Mouse (Mus musculus) spleen, postnatal 14 days (tissue): ENCODE results near the gene Sv2b.
"Not testable (repeated sequence)": the region's sequence is repeated elsewhere in the genome, so short reads cannot be mapped to it uniquely, and the experiment has no call there.

Experiments
- DNase-seq, 2 experiments: peaks; one replicate each; pipeline ENCODE4 v3.0.0; 2021 to 2022; ENCODE audit warnings: low spot score in 2 of 2

The Sv2b gene

DNA sequence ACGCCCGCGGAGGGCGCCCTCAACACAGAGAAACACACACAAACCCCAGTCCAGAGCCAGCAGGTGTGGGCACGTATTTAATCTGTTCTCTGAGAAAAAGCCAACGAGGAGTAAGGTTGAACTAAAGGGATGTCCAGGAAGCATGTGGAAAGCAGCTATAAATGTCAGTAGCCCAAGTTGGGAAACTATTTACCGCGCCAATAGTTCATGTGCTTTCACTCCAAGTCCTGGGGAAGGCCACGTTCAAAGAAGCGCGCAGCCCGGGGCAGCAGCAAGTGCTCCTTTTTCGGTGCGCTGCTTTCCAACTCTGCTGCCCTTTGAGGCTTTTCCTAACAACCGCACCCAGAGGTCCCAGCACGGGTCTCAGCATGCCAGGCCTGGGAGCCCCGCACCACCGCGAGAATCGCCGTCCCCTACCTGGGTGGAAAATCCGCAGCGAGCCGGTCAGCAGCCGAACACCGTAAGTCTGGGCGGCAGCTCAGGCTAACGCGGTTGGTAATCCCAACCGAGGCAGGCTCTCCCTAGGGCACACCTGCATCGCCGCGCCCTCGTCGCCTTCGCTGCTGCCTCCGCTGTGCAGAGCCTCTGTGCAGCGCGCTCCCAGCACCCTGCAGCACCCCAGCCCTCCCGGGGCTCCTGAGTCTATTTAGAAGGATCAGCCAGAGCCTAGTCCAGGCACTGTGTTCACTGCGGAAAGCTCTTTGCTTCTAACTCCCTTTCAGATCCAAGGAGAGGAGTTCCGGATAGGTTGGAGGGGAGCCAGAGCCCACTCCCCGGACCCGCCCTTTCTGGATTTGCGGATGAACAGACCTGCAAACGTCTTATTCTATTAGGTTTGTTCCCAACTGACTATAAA lies at the start of gene Sv2b:
TSS of gene Sv2b (minus strand) at position 806 of the 856 bp plus-strand sequence.
- DNase-seq = no peak

DNA sequence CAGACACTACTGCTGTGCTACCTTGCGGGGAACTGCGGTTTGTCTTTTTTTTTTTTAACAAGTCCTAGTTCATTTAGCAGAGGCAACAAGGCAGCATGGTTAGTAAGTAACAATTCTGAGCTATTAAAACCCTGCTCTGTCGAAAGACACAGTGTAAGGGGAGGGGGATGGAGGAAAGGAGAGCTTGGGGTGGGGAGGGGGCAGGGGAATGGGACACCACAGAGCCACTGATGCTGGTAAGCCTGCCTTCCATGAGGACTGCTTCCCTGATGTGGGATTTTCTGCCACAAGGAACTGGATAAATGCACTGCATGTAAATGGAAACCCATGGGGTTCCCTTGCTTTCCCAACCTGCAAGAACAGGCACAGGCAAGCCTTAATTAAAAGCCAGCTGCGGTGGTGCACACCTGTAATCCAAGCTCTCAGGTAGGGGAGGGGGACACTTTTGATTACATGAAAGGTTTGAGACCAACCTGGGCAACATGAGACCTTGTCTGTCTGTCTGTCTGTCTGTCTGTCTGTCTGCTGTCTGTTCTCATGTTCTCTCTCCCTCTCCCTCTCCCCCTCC lies 49.3 kb upstream of the Sv2b start:
- no peak for DNase-seq

DNA sequence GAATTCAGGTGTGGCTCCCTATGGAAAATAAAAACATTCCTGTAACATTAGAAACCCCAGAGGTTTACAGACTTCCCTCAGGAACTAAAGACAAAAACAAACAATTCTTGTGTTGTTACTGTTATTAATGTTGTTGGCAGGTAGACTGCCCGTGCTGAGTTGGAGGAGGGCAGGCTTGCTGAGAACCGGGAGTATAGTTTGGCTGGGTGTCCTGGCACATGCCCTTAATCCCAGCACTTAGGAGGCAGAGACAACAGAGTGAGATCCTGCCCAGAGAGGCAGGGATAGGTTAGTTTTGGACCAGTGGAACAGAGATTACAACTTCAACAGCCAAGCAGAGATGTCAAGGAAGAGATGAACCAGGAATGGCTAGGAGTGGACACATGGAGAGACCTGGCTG lies 46.5 kb upstream of the Sv2b start:
- no peak for DNase-seq

DNA sequence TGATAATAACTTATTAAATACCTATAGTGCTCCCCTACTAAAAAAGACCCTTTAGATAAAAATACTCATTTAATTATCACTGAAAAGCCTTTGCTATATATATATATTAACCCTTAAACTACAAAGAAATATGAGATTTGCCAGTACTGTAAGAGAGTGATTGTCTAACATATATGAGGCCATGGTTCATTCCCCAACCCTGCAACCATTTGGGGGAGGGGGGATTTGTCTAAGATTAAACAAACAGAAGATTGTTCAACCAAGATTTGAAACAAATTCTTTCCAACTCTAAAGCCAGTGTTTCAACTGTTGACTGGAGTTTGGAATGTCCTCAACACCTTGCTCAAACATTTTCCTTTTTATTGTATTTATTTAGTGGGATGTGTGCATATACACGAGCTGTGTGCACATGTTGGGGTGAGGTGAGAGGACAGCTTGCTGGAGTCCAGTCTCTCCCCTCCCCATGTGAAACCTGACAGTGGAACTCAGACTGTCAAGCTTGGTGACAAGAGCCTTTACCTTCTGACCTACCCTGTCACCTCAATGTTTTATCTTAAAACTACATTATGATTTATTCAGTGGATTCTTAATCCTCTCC lies 43.8 kb upstream of the Sv2b start:
- no peak for DNase-seq

- DNase-seq = no peak
Measured at GRCm38 (mm10) chr7:75350172-75350571, 41.1 kb upstream of the Sv2b start.

DNA sequence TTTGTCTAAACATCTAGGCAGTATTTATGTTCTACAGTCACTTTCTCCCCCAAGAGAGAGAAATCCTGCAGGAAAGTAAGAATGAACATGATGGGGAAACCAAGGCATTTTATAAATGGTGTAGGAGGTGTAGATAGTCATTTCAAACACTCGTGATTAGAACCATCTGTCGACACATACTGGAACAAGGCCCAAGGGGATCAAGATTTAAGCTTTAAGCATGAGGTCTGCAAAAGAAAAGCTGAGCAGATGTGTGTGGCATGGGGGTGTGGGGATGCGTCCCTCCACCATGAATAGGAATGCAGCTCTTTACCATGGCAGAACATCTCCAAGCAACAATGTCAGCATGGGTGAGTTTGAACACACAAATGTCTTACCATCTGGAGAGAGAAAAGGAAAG lies 23.2 kb upstream of the Sv2b start:
- DNase-seq = no peak

DNA sequence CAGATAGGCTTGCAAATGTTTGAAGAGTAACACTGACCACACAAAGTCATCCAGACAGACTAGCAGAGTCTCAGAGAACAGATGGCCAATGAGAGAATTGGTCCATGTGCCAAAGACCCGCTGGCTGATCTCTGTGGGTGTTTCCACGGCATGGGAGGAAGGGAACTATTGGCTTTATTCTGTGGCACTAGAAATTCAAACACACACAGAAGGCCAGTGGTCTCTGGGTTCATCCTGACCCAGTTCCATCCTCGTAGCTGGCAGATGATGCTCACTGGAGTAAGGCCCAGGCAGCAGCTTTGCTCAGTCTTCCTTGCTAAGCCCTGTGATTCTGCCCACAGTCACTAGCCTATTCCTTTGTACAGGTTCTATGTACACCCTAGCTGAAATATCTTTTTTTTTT lies 20.7 kb upstream of the Sv2b start:
- no peak for DNase-seq

GRCm38 (mm10) chr7:75328721-75329362 lies 19.8 kb upstream of the Sv2b start:
- DNase-seq = no peak

DNA sequence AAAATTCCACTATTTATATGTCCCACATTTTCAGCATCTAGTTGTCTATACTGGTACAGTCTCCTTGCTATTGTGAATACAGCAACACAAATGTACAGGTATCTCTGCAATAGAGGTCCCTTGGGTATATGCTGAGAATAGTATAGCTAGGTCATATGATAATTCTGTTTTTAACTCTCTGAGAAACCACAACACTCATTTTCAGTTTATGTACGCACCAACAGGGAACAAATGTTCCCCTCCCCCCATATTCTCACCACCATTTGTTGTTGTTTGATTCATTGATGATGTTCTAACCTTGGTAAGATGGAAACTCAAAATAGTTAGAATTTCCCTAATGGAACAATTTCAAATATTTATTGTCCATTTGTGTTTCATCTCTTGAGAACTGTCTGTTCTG lies 16.2 kb upstream of the Sv2b start:
- no peak for DNase-seq

GRCm38 (mm10) chr7:75322742-75323141 lies 13.7 kb upstream of the Sv2b start:
- DNase-seq = not testable (repeated sequence)

DNA sequence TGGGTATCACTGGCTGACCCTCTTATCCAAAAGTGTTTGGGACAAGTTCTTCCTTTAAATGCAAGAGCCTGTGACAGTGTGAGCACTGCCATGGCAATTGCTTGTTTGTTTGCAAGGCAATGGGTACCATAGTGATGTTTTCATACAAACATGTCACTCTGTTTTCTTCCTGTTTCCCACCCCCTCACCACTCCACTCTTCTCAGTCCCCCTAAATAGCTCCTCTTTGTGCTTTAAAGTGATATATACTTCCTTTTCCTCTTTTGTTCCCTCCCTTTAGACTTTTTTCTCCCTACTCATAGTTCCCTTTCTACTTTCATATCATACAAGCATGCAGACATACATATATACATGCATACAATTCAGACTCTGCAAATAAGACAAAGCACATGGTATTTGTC lies 10.9 kb upstream of the Sv2b start:
- no peak for DNase-seq

DNA sequence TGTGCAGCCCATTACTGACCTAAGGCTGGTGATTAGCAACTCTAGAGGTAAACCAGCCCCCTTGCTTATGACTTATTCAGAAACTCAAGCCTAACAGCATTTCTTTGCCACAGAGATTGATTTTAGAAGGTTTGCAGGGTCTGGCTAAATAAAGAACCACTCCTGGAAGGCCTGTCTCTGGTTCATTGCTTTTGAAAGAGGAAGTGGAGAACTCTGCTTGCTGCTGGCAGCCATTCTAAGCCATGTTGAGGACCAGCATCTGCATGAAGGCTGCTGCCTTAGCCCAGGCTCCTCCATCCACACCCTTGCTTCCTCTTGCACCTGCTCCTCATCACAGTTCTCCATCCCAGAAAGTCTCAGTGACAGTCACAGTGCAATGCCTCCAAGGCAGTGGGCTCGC lies 9.3 kb upstream of the Sv2b start:
- no peak for DNase-seq

GRCm38 (mm10) chr7:75314873-75315272 lies 5.8 kb upstream of the Sv2b start:
- DNase-seq = no peak

DNA sequence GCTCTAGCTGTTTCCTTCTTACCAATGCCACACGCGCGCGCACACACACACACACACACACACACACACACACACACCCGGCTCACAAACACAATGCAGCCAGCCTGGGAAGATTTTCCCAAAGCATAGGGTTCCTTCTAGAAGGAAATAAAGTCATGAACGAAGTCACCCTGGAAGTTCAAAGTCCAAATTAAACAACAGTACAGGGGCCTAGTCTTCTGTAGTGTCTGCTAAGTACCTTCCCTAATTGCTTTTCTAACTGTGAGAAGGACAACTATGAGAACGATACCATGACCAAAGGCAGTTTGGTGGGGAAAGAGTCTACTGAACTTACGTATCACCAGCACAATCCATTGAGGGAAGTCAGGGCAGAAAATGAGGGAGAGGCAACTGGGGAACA lies 508 bp upstream of the Sv2b start:
- no peak for DNase-seq

GRCm38 (mm10) chr7:75308140-75308456 lies 964 bp downstream of the Sv2b start:
- no peak for DNase-seq

GRCm38 (mm10) chr7:75307570-75308087 lies 1.4 kb downstream of the Sv2b start:
- DNase-seq = no peak

- no peak for DNase-seq
Measured at GRCm38 (mm10) chr7:75305901-75306465, 3.1 kb downstream of the Sv2b start.

GRCm38 (mm10) chr7:75302523-75303215 lies 6.4 kb downstream of the Sv2b start:
- DNase-seq = no peak

- DNase-seq = no peak
Measured at GRCm38 (mm10) chr7:75299245-75299644, 9.8 kb downstream of the Sv2b start.

DNA sequence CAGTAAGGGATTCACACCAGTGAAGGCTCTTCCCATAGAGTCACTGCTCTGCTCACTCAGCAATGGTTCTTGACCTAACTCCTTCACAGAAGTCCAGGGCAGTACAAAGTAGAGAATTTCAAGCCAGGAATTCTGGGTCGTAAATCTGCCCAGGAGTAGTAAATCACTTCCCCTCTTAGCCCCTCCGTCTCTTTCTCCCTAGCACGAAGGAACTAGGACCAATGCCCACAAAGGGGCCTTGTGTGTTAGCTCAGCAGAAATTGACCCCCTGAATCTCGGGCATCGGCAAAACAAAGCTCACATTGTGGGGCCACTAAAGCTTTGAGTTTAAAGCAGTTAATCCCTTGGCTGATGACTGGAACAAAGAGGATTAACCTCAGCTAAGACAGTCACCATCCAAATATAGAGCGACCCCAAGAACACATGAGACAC lies 12.4 kb downstream of the Sv2b start:
- no peak for DNase-seq

- DNase-seq = no peak
Measured at GRCm38 (mm10) chr7:75295228-75295865, 13.7 kb downstream of the Sv2b start.
